Mouse (Mus musculus) myocyte (in vitro differentiated cells): Measurements from ENCODE around the gene Nek4. TPM values are rescaled to one million over a fixed set of nuclear protein-coding genes. Genes with fewer than 3 reads are reported as not detected.
A peak's percentile ranks its signal among the peaks of the same experiment; 100 is the strongest.

Source experiments
- H3K27me3 ChIP-seq: one replicate; pipeline ENCODE4 v1.6.1; 2011; ENCODE audit not compliant: control insufficient read depth, insufficient read depth, insufficient read length
- H3K36me3 ChIP-seq: one replicate; pipeline ENCODE4 v1.6.1; 2011; ENCODE audit not compliant: control insufficient read depth, insufficient read depth
- H3K4me2 ChIP-seq: one replicate; pipeline ENCODE4 v1.6.1; 2011; ENCODE audit warnings: low read depth, control low read depth
- H3K4me3 ChIP-seq: one replicate; pipeline ENCODE4 v1.5.1; 2011; ENCODE audit warnings: mild to moderate bottlenecking, control low read depth, moderate library complexity
- H3K79me2 ChIP-seq: one replicate; pipeline ENCODE4 v1.6.1; 2011; ENCODE audit not compliant: control insufficient read depth, insufficient read depth
- H3ac ChIP-seq: one replicate; pipeline ENCODE4 v1.6.1; 2011; ENCODE audit not compliant: control insufficient read depth, insufficient read length
- CEBPB ChIP-seq: IDR thresholded peaks from 2 replicates; pipeline ENCODE4 v1.6.1; 2011; ENCODE audit warnings: mild to moderate bottlenecking, moderate library complexity; ENCODE audit not compliant: poor library complexity, insufficient read depth, severe bottlenecking
- E2F4 ChIP-seq: IDR thresholded peaks from one replicate; pipeline ENCODE4 v1.6.1; 2011; ENCODE audit warnings: mild to moderate bottlenecking, control low read depth, moderate library complexity; ENCODE audit not compliant: insufficient read depth
- MAX ChIP-seq: IDR thresholded peaks from one replicate; pipeline ENCODE4 v1.6.1; 2011; ENCODE audit warnings: low read depth, mild to moderate bottlenecking, control low read depth
- MYOD1 ChIP-seq, 3 experiments: IDR thresholded peaks; one replicate each; pipeline ENCODE4 v1.6.1; 2011; ENCODE audit warnings: control low read depth in 2 of 3, low read depth in 2 of 3, mild to moderate bottlenecking in 2 of 3, moderate library complexity in 1 of 3; ENCODE audit not compliant: insufficient read length in 2 of 3, control insufficient read depth in 1 of 3
- MYOG ChIP-seq, 3 experiments: IDR thresholded peaks; one replicate each; pipeline ENCODE4 v1.6.1; 2011; ENCODE audit warnings: control low read depth in 2 of 3, low read depth in 2 of 3, mild to moderate bottlenecking in 2 of 3; ENCODE audit not compliant: insufficient read length in 2 of 3, control insufficient read depth in 1 of 3, insufficient read depth in 1 of 3
- POLR2A ChIP-seq: IDR thresholded peaks from one replicate; pipeline ENCODE4 v1.6.1; 2011; ENCODE audit warnings: low read depth, mild to moderate bottlenecking, control low read depth, moderate library complexity; ENCODE audit not compliant: insufficient read length
- POLR2AphosphoS2 ChIP-seq: IDR thresholded peaks from one replicate; pipeline ENCODE4 v1.6.1; 2011; ENCODE audit warnings: low read depth, control low read depth; ENCODE audit not compliant: insufficient read length
- REST ChIP-seq: IDR thresholded peaks from one replicate; pipeline ENCODE4 v1.6.1; 2011; ENCODE audit warnings: mild to moderate bottlenecking, control low read depth, moderate library complexity; ENCODE audit not compliant: insufficient read depth, insufficient read length
- SRF ChIP-seq: IDR thresholded peaks from one replicate; pipeline ENCODE4 v1.6.1; 2011; ENCODE audit warnings: low read depth; ENCODE audit not compliant: control insufficient read depth, insufficient read length
- TCF12 ChIP-seq: IDR thresholded peaks from one replicate; pipeline ENCODE4 v1.6.1; 2011; ENCODE audit warnings: mild to moderate bottlenecking, control low read depth; ENCODE audit not compliant: poor library complexity, insufficient read depth, severe bottlenecking
- TCF3 ChIP-seq: IDR thresholded peaks from one replicate; pipeline ENCODE4 v1.6.1; 2011; ENCODE audit warnings: low read depth, control low read depth; ENCODE audit not compliant: insufficient read length
- USF1 ChIP-seq: IDR thresholded peaks from one replicate; pipeline ENCODE4 v1.6.1; 2011; ENCODE audit warnings: low read depth, mild to moderate bottlenecking, control low read depth, moderate library complexity
- polyA plus RNA-seq: library from polyadenylated mRNA; unstranded; fragments of >200 nt; fragmentation: generic; extraction: Trizol; gene quantifications from one replicate; pipeline ENCODE4 v1.2.1, GENCODE M21; 2012; ENCODE audit warnings: missing spikeins

Gene Nek4
- polyA plus RNA-seq, 1 experiment, result 2.8 TPM

- H3K4me2 ChIP-seq, result peak overlapping the region; percentile 88
- no peak for TF ChIP-seq CEBPB
- no peak for TF ChIP-seq POLR2AphosphoS2
- TF ChIP-seq E2F4, result no peak
- no peak for TF ChIP-seq MYOD1 (IDR thresholded peaks at IDR 0.05; ENCODE audit: control insufficient read depth in 1 of 3, insufficient read length in 2 of 3, low read depth in 2 of 3)
- peak overlapping the region; percentile 72 for H3ac ChIP-seq
- H3K36me3 ChIP-seq, result peaks cover 8% of the 10 kb centered on the region
- H3K27me3 ChIP-seq, result no peaks in the 10 kb centered on the region
- H3K4me3 ChIP-seq, result peak overlapping the region; percentile 85
- peaks cover 19% of the 10 kb centered on the region for H3K79me2 ChIP-seq
Measured at GRCm38 (mm10) chr14:31000356-31000755, 49.2 kb downstream of the Nek4 start.

DNA sequence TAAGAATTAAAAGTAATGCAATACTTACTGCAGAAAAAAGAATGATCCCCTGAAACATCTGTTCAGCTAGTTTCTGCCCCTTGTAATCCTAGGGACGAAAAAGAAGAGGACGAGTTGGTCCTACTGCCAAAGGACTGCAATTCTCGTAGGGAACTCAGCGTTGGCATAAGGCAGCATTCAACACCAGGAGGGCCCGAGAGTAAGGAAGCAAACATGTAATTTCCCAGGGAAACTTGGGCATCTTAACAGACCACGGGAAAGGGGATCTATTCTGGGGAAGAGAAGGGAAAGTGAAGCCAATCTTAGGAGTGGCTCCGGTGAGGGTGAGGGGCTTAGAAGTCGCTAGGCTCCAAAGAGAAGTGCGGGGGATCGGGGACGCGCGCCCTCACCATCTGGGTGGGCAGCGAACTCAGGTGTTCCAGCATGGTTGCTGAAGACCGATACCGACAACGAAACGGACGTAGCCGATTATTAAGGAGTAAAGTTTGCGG lies 49.7 kb downstream of the Nek4 start:
- H3K79me2 ChIP-seq, result peaks cover 19% of the 10 kb centered on the region
- H3K27me3 ChIP-seq, result no peaks in the 10 kb centered on the region
- H3K4me2 ChIP-seq, result peak overlapping the region; percentile 88
- peaks cover 8% of the 10 kb centered on the region for H3K36me3 ChIP-seq
- H3K4me3 ChIP-seq, result peak overlapping the region; percentile 85
- TF ChIP-seq MAX (no peak), REST (no peak), CEBPB (no peak), SRF (no peak), MYOD1 (IDR thresholded peaks at IDR 0.05; ENCODE audit: control insufficient read depth in 1 of 3, insufficient read length in 2 of 3, low read depth in 2 of 3) (no peak), POLR2A (no peak), TCF3 (no peak), POLR2AphosphoS2 (no peak), USF1 (no peak), E2F4 (no peak), TCF12 (no peak), MYOG (IDR thresholded peaks at IDR 0.05; ENCODE audit: control insufficient read depth in 1 of 3, insufficient read depth in 1 of 3, insufficient read length in 2 of 3, low read depth in 2 of 3) (no peak)
- H3ac ChIP-seq, result peak overlapping the region; percentile 72

DNA sequence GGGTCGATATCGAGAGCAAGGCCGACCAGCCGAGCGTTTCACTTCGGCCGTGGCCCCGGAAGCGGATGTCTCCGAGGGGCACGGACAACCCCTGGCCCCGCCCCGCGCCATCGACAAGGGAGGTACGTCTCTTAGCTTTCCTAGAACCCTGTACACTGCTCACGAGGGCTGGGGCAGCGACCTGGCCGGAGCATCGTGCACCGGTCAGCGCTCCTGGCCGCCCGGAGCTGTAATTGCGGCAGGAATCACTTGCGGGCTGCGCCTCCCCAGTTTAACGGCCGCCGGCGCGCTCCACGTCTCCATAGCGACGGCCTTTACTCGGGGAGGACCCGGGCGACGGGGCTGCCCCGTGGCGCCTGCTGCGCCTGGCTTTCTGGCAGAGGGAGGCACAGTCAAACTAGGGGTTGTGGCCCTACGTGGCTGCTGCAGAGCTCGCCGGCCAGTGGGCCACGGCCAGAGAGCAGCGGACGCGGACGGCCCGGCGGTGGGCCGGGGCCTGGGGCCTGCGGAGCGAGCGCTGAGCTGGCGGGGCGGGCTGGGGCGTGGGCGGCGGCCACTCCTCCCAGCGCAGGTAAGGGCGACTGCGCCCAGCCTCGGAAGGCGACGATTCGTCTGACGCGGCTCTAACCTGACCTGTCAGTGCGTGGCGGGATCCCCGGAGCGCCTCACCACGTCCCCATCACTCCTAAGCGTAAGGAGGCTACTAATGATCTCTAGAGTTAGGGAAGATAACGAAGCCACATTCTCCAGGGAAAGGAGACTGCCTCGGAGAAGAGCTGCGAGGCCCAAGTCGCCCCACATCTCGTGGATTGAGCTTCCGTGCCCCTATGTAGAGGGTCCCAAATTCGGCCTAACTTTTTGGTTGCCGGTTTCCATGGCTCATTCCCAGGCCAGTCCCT lies 50.4 kb downstream of the Nek4 start, which contains the start of the genes Glt8d1 and Spcs1:
Gene Glt8d1 (plus strand): TSS at position 94 of the 899 bp plus-strand sequence.
Gene Spcs1 (minus strand): TSS at position 366 of the 899 bp plus-strand sequence.
- peaks cover 8% of the 10 kb centered on the region for H3K36me3 ChIP-seq
- peak within 1 kb of the TSS; percentile 72 for H3ac ChIP-seq
- H3K27me3 ChIP-seq, result no peaks in the 10 kb centered on the region
- peak within 1 kb of the TSS; percentile 88 for H3K4me2 ChIP-seq
- H3K79me2 ChIP-seq, result peaks cover 19% of the 10 kb centered on the region
- peak within 1 kb of the TSS; percentile 85 for H3K4me3 ChIP-seq
- peak; percentile 78 for TF ChIP-seq POLR2AphosphoS2
- no peak for TF ChIP-seq MYOG (IDR thresholded peaks at IDR 0.05; ENCODE audit: control insufficient read depth in 1 of 3, insufficient read depth in 1 of 3, insufficient read length in 2 of 3, low read depth in 2 of 3)
- peak; percentile 76 for TF ChIP-seq POLR2A

DNA sequence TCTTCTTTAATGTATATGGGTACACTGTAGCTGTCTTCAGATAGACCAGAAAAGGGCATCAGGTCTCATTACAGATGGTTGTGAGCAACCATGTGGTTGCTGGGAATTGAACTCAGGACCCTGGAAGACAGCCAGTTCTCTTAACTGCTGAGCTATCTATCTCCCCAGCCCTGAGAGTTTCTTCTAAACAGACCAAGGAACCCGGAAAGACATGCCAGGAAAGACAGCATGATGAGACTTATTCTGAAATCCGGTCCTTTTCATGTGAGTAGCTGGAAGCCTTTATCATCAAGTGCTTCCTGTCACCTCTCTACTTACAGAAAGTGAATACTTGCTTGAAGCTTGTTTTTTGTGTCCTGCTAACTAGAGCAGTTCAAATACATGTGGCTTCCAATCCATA lies 53.4 kb downstream of the Nek4 start:
- H3K4me2 ChIP-seq, result no peak overlapping the region
- H3K4me3 ChIP-seq, result no peak overlapping the region
- TF ChIP-seq TCF3, result no peak
- TF ChIP-seq TCF12, result no peak
- TF ChIP-seq CEBPB, result no peak
- no peak for TF ChIP-seq MYOG (IDR thresholded peaks at IDR 0.05; ENCODE audit: control insufficient read depth in 1 of 3, insufficient read depth in 1 of 3, insufficient read length in 2 of 3, low read depth in 2 of 3)
- TF ChIP-seq SRF, result no peak
- H3K79me2 ChIP-seq, result peaks cover 16% of the 10 kb centered on the region
- no peaks in the 10 kb centered on the region for H3K36me3 ChIP-seq
- no peak overlapping the region for H3ac ChIP-seq
- H3K27me3 ChIP-seq, result no peaks in the 10 kb centered on the region

DNA sequence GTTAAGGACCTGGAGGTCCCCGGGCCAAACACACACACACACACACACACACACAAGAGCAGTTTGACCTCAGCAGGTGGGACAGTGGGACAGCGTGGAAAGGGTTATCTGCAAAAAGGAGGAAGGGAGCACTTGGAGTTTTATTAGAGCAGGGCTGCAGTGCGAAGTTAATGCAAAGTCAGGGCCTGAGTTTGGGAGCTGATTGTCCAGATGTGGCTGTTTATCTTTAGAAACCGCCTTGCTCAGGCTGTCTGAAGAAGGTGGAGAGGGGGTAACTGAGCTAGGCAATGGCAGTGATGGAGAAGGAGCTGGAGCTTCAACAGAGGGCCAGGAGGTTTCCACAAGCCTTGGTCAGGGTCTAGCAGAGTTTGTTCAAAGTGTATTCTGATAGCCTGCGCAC lies 55.6 kb downstream of the Nek4 start:
- Histone ChIP-seq H3K36me3 (peaks cover 19% of the 10 kb centered on the region), H3ac (no peak overlapping the region), H3K4me3 (no peak overlapping the region), H3K79me2 (no peaks in the 10 kb centered on the region), H3K27me3 (no peaks in the 10 kb centered on the region), H3K4me2 (no peak overlapping the region)
- no peak for TF ChIP-seq CEBPB
- no peak for TF ChIP-seq MYOD1 (IDR thresholded peaks at IDR 0.05; ENCODE audit: control insufficient read depth in 1 of 3, insufficient read length in 2 of 3, low read depth in 2 of 3)
- no peak for TF ChIP-seq POLR2A
- TF ChIP-seq TCF12, result no peak
- no peak for TF ChIP-seq MYOG (IDR thresholded peaks at IDR 0.05; ENCODE audit: control insufficient read depth in 1 of 3, insufficient read depth in 1 of 3, insufficient read length in 2 of 3, low read depth in 2 of 3)
- TF ChIP-seq TCF3, result no peak
- no peak for TF ChIP-seq POLR2AphosphoS2
- no peak for TF ChIP-seq MAX
- no peak for TF ChIP-seq USF1
